Mouse (Mus musculus): Measurements from ENCODE around the gene Nrros.

- no peak for TF ChIP-seq USF1 (IDR thresholded peaks at IDR 0.05; ENCODE audit: low read depth, low read length)
- TF ChIP-seq GABPA (IDR thresholded peaks at IDR 0.05; ENCODE audit: low read depth, low read length), result no peak
- no peak for TF ChIP-seq MAFK (IDR thresholded peaks at IDR 0.05; ENCODE audit: borderline replicate concordance, low read depth, low read length)
Measured at GRCm38 (mm10) chr16:32202681-32203080, 37.3 kb upstream of the Nrros start.
